Mouse (Mus musculus): ENCODE data around the gene Lmbr1. TPM values are rescaled to one million over a fixed set of nuclear protein-coding genes. Genes with fewer than 3 reads are reported as not detected.

Lmbr1 gene
- polyA plus RNA-seq, 1 experiment from 2014 or later, result 9.2 TPM

DNA sequence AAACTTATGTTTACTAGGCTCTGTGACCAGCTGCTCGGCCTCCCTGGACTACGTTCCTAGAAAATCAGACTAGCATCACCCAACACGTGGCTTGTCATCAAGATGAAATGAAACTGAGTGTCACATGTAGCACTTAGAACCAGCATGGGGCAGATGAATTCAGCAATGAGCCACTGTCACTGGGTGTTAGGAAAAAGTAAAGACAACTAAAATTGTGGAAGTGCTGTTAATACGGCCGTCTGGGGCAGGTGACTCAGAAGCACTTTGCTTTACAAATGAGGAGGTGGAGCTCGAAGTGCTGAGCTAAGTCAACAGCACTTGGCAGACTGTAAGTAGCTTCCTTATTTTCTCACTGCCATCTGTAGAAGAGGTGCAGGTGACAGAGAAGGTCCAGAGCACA is 88.5 kb downstream of the Lmbr1 start:
- Histone ChIP-seq H3K9ac (ENCODE audit: low read length) (no peak overlapping the region), H3K27me3 (ENCODE audit: control insufficient read depth, insufficient read depth, low read length) (no peaks in the 10 kb centered on the region), H3K9me3 (ENCODE audit: control insufficient read depth, low read length) (no peaks in the 10 kb centered on the region), H3K36me3 (ENCODE audit: control insufficient read depth, insufficient read depth, low read length) (no peaks in the 10 kb centered on the region), H3K27ac (replicated peaks; ENCODE audit: low read depth, low read length) (no peak overlapping the region), H3K4me1 (ENCODE audit: control insufficient read depth, insufficient read depth, low read length) (no peaks in the 10 kb centered on the region), H3K4me2 (ENCODE audit: low read depth, severe bottlenecking) (no peak overlapping the region), H3K4me3 (ENCODE audit: low read depth, low read length) (no peak overlapping the region)
- ATAC-seq (ENCODE audit: insufficient number of reproducible peaks, low FRiP score, low TSS enrichment, low read depth), result no peak
- WGBS, result 70% methylated on average over 6 of the region's 6 CpGs
- DNase-seq (ENCODE audit: low spot score), result no peak

DNA sequence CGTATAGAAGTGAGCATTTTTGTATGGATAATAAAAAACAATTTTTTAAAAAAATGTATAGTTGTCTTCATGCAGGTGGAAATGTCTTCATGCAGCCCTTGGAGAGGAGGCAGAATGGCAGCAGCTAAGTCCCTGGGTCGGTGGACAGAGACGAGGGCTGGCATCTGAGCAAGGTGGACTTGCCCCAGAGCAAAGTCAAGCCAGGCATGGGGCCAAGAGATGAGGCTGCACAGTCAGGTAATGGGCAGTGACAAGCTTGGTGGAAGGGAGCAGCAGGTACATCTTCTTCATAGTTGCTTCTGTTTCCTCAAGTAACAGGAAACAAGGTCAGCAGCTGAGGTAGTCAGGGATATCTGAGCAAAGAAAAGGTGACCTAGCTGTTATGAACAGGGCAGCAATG is 97.1 kb downstream of the Lmbr1 start:
- Histone ChIP-seq H3K4me3 (ENCODE audit: low read depth, low read length) (no peak overlapping the region), H3K9me3 (ENCODE audit: control insufficient read depth, low read length) (no peaks in the 10 kb centered on the region), H3K36me3 (ENCODE audit: control insufficient read depth, insufficient read depth, low read length) (no peaks in the 10 kb centered on the region), H3K4me2 (ENCODE audit: low read depth, severe bottlenecking) (no peak overlapping the region), H3K27ac (replicated peaks; ENCODE audit: low read depth, low read length) (no peak overlapping the region), H3K4me1 (ENCODE audit: control insufficient read depth, insufficient read depth, low read length) (no peaks in the 10 kb centered on the region), H3K27me3 (ENCODE audit: control insufficient read depth, insufficient read depth, low read length) (no peaks in the 10 kb centered on the region), H3K9ac (ENCODE audit: low read length) (no peak overlapping the region)
- ATAC-seq (ENCODE audit: insufficient number of reproducible peaks, low FRiP score, low TSS enrichment, low read depth) (no peak), DNase-seq (ENCODE audit: low spot score) (no peak)
- 85% methylated on average over 3 of the region's 3 CpGs for WGBS

DNA sequence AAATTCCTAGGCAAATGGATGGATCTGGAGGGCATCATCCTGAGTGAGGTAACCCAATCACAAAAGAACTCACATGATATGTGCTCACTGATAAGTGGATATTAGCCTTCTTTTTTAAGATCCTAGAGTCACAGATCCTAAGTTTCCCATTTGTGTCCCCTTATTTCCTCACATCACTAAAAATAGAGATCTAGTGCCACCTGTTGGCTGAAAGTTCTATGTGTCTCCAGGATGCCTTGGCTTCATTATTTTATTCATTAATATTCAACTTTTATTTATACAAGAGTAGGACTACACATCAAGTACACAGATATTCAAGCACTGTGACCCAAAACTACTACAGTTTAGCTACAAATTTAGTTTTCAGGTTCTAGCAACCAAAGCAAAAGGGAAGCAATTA is 103.4 kb downstream of the Lmbr1 start:
- Histone ChIP-seq H3K9me3 (ENCODE audit: control insufficient read depth, low read length) (no peaks in the 10 kb centered on the region), H3K27ac (replicated peaks; ENCODE audit: low read depth, low read length) (no peak overlapping the region), H3K4me3 (ENCODE audit: low read depth, low read length) (no peak overlapping the region), H3K36me3 (ENCODE audit: control insufficient read depth, insufficient read depth, low read length) (no peaks in the 10 kb centered on the region), H3K4me1 (ENCODE audit: control insufficient read depth, insufficient read depth, low read length) (no peaks in the 10 kb centered on the region), H3K9ac (ENCODE audit: low read length) (no peak overlapping the region), H3K27me3 (ENCODE audit: control insufficient read depth, insufficient read depth, low read length) (no peaks in the 10 kb centered on the region), H3K4me2 (ENCODE audit: low read depth, severe bottlenecking) (no peak overlapping the region)
- no peak for ATAC-seq (ENCODE audit: insufficient number of reproducible peaks, low FRiP score, low TSS enrichment, low read depth)
- DNase-seq (ENCODE audit: low spot score), result no peak

DNA sequence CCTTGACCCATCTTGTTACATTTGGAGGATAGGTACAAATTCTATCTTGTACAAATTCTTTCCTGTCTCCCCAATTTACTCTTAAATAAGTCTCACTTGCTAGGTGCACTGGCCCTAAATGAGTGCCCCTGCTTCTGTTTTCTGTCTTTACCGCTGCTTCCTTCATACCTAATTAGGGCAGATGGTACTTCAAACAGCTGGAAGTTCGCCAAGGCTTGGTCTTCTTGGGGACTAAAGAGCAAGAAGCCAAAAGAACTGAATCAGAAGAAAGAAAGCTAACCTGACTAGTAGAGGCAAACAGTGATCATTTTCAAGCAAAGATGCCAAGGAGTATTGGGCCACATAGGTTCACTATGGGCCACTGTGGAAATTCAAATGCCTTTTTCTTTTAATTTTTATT is 104.8 kb downstream of the Lmbr1 start:
- H3K4me3 ChIP-seq (ENCODE audit: low read depth, low read length), result no peak overlapping the region
- WGBS, result 64% methylated on average over 2 of the region's 2 CpGs

DNA sequence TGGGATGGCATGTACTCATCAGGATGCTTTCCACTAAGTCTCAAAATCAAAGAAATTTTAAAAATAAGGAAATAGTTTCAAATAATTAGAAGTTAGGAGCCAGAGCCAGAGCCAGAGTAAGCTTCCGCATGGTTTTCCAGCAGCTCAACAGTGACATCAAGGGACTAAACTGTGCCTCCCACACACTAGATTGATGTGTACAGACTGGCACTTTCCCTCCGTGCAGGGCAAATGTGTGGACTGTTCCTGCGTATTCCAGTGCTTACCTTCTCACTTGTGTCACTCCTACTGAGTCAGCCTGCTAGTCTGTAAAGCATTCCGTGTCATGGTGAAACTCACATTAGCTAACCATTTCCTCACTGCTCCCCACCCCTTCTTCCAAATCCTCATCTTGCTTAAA is 107.3 kb downstream of the Lmbr1 start:
- DNase-seq (ENCODE audit: low spot score) (no peak), ATAC-seq (ENCODE audit: insufficient number of reproducible peaks, low FRiP score, low TSS enrichment, low read depth) (no peak)
- Histone ChIP-seq H3K27ac (replicated peaks; ENCODE audit: low read depth, low read length) (no peak overlapping the region), H3K9ac (ENCODE audit: low read length) (no peak overlapping the region), H3K36me3 (ENCODE audit: control insufficient read depth, insufficient read depth, low read length) (no peaks in the 10 kb centered on the region), H3K4me2 (ENCODE audit: low read depth, severe bottlenecking) (no peak overlapping the region), H3K27me3 (ENCODE audit: control insufficient read depth, insufficient read depth, low read length) (no peaks in the 10 kb centered on the region), H3K4me3 (ENCODE audit: low read depth, low read length) (no peak overlapping the region), H3K9me3 (ENCODE audit: control insufficient read depth, low read length) (no peaks in the 10 kb centered on the region), H3K4me1 (ENCODE audit: control insufficient read depth, insufficient read depth, low read length) (no peaks in the 10 kb centered on the region)
- WGBS, result 65% methylated on average over 4 of the region's 4 CpGs

More for the DNA sequence above, 104.8 kb downstream of the Lmbr1 start:
- Histone ChIP-seq H3K9me3 (ENCODE audit: control insufficient read depth, low read length) (no peaks in the 10 kb centered on the region), H3K4me2 (ENCODE audit: low read depth, severe bottlenecking) (no peak overlapping the region), H3K27me3 (ENCODE audit: control insufficient read depth, insufficient read depth, low read length) (no peaks in the 10 kb centered on the region), H3K27ac (replicated peaks; ENCODE audit: low read depth, low read length) (no peak overlapping the region), H3K36me3 (ENCODE audit: control insufficient read depth, insufficient read depth, low read length) (no peaks in the 10 kb centered on the region), H3K4me1 (ENCODE audit: control insufficient read depth, insufficient read depth, low read length) (no peaks in the 10 kb centered on the region), H3K9ac (ENCODE audit: low read length) (no peak overlapping the region)
- DNase-seq (ENCODE audit: low spot score) (no peak), ATAC-seq (ENCODE audit: insufficient number of reproducible peaks, low FRiP score, low TSS enrichment, low read depth) (no peak)

DNA sequence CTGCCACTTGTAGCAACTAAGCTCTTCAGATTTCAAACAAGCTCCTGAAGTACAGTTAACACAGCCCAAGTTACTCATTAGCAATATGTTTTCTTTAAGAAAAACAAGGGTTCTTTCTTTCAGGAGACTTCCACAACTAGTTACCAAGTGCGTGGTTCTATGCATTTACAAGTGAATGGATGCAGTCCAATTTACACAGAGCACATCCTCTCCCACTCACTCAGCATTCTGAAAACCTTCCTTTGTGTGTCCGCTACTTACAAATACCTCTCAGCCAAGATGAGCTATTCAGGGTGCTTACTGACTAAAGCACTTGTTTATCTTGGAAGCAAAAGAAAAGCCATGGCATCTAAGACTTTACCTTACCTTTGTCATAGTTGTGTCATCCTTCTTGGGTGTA is 124.3 kb downstream of the Lmbr1 start:
- 75% methylated on average over 2 of the region's 2 CpGs for WGBS
- H3K4me2 ChIP-seq (ENCODE audit: low read depth, severe bottlenecking), result no peak overlapping the region
- no peaks in the 10 kb centered on the region for H3K36me3 ChIP-seq (ENCODE audit: control insufficient read depth, insufficient read depth, low read length)
- H3K4me3 ChIP-seq (ENCODE audit: low read depth, low read length), result no peak overlapping the region
- DNase-seq (ENCODE audit: low spot score), result no peak
- no peaks in the 10 kb centered on the region for H3K4me1 ChIP-seq (ENCODE audit: control insufficient read depth, insufficient read depth, low read length)
- H3K9me3 ChIP-seq (ENCODE audit: control insufficient read depth, low read length), result no peaks in the 10 kb centered on the region
- no peak overlapping the region for H3K27ac ChIP-seq (replicated peaks; ENCODE audit: low read depth, low read length)
- ATAC-seq (ENCODE audit: insufficient number of reproducible peaks, low FRiP score, low TSS enrichment, low read depth), result no peak
- H3K9ac ChIP-seq (ENCODE audit: low read length), result no peak overlapping the region
- no peaks in the 10 kb centered on the region for H3K27me3 ChIP-seq (ENCODE audit: control insufficient read depth, insufficient read depth, low read length)

DNA sequence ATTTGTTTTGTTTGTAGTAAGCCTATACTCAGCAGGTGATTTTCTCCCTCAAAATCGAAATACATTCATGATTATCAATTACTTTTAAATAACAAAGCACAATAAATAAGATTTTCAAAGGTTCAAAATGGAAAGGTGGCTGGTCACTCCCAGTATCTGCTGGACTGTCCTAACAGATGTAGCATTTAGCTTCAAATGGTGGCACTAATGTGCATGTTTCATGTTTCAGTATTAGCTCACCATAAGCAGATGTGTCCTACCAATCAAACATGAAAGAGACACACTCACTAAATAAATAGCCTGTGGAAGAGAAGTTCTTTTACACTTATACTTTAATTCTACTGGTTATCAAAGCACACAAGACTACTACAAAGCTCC is 126.7 kb downstream of the Lmbr1 start:
- Histone ChIP-seq H3K4me2 (ENCODE audit: low read depth, severe bottlenecking) (no peak overlapping the region), H3K4me1 (ENCODE audit: control insufficient read depth, insufficient read depth, low read length) (no peaks in the 10 kb centered on the region), H3K27ac (replicated peaks; ENCODE audit: low read depth, low read length) (no peak overlapping the region), H3K27me3 (ENCODE audit: control insufficient read depth, insufficient read depth, low read length) (no peaks in the 10 kb centered on the region), H3K9me3 (ENCODE audit: control insufficient read depth, low read length) (no peaks in the 10 kb centered on the region), H3K9ac (ENCODE audit: low read length) (no peak overlapping the region), H3K36me3 (ENCODE audit: control insufficient read depth, insufficient read depth, low read length) (no peaks in the 10 kb centered on the region), H3K4me3 (ENCODE audit: low read depth, low read length) (no peak overlapping the region)
- 85% methylated on average over 1 of the region's 1 CpGs for WGBS
- ATAC-seq (ENCODE audit: insufficient number of reproducible peaks, low FRiP score, low TSS enrichment, low read depth) (no peak), DNase-seq (ENCODE audit: low spot score) (no peak)

DNA sequence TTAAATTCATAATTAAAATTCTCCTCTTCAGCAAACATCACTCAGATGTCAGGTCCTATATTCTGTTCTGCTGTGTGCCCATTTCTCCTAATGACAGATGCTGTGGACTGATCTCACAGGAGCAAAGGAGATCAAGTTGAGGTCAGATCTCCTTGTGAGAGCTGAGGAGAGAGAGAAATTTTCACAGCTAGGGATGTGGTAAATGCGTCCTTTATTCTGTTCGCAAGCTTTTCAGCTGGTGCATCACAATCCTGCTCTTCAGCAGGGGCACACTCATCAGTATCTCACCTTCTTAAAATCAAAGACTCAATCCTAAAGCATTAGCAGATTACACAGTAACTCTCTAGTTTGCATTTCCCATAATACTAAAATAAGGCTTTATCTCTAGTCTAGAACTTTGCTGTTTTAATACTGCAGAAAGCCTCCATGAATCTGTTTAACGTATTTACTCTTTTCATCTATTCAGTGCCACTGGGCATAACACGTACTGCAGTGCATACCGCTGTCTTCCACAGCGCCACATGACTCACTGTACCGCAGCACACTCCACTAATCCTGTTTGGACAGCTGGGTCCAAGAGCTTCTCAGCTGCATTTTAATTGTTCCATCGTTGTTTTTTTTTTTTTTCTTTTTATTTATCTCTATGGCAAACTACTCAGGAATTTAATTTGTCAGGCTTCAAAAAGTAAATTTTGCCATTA is 127.2 kb downstream of the Lmbr1 start:
- Histone ChIP-seq H3K27me3 (ENCODE audit: control insufficient read depth, insufficient read depth, low read length) (no peaks in the 10 kb centered on the region), H3K36me3 (ENCODE audit: control insufficient read depth, insufficient read depth, low read length) (no peaks in the 10 kb centered on the region), H3K27ac (replicated peaks; ENCODE audit: low read depth, low read length) (no peak overlapping the region), H3K4me2 (ENCODE audit: low read depth, severe bottlenecking) (no peak overlapping the region), H3K4me1 (ENCODE audit: control insufficient read depth, insufficient read depth, low read length) (no peaks in the 10 kb centered on the region), H3K9ac (ENCODE audit: low read length) (no peak overlapping the region), H3K9me3 (ENCODE audit: control insufficient read depth, low read length) (no peaks in the 10 kb centered on the region), H3K4me3 (ENCODE audit: low read depth, low read length) (no peak overlapping the region)
- 84% methylated on average over 8 of the region's 8 CpGs for WGBS
- DNase-seq (ENCODE audit: low spot score) (no peak), ATAC-seq (ENCODE audit: insufficient number of reproducible peaks, low FRiP score, low TSS enrichment, low read depth) (no peak)

DNA sequence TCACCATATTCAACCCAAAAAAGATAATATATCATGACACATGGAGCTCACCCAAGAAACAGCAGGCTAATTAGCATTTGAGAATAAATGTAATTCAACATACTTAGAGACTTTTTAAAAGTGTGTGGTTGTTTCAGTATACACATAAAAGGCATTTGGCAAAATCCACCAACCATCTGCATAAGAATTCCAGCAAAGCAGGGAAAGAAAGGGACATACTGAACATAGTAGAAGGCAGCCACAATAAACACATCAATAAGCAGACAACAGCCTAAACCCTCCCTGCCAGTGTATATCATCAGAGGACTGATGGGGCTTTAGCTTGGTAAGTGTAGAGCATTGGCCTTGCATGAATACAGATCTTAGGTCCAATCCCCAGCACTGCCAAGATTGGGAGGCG is 133.4 kb downstream of the Lmbr1 start:
- no peaks in the 10 kb centered on the region for H3K4me1 ChIP-seq (ENCODE audit: control insufficient read depth, insufficient read depth, low read length)
- H3K27ac ChIP-seq (replicated peaks; ENCODE audit: low read depth, low read length), result no peak overlapping the region
- H3K4me3 ChIP-seq (ENCODE audit: low read depth, low read length), result no peak overlapping the region
- no peak overlapping the region for H3K4me2 ChIP-seq (ENCODE audit: low read depth, severe bottlenecking)
- no peaks in the 10 kb centered on the region for H3K36me3 ChIP-seq (ENCODE audit: control insufficient read depth, insufficient read depth, low read length)
- H3K9me3 ChIP-seq (ENCODE audit: control insufficient read depth, low read length), result no peaks in the 10 kb centered on the region
- DNase-seq (ENCODE audit: low spot score) (no peak), ATAC-seq (ENCODE audit: insufficient number of reproducible peaks, low FRiP score, low TSS enrichment, low read depth) (no peak)
- no peaks in the 10 kb centered on the region for H3K27me3 ChIP-seq (ENCODE audit: control insufficient read depth, insufficient read depth, low read length)
- WGBS, result no CpG with 5 or more reads among the region's 1 CpGs
- no peak overlapping the region for H3K9ac ChIP-seq (ENCODE audit: low read length)

Measured in limb, embryonic 11.5 days (tissue).